Mouse (Mus musculus) limb, embryonic 12.5 days (tissue): ENCODE measurements around the gene Apex1. TPM values are rescaled to one million over a fixed set of nuclear protein-coding genes. Genes with fewer than 3 reads are reported as not detected.
"Not testable (repeated sequence)": the region's sequence is repeated elsewhere in the genome, so short reads cannot be mapped to it uniquely, and the experiment has no call there.

Experiments
- ATAC-seq: fragments of 200-750 bp; cut with Nextera tagmentation; 2 replicates; pipeline ENCODE4 v1.8.0; 2017; ENCODE audit warnings: low read depth, moderate TSS enrichment; ENCODE audit not compliant: insufficient number of reproducible peaks, insufficient read depth, low FRiP score, low TSS enrichment
- H3K27ac ChIP-seq: fragments of 300-500 bp; sonication (generic); 2 replicates; pipeline ENCODE4 v1.5.1; 2016; ENCODE audit warnings: mild to moderate bottlenecking, moderate library complexity
- H3K27me3 ChIP-seq: fragments of 300-500 bp; sonication (generic); 2 replicates; pipeline ENCODE4 v1.6.1; 2016; ENCODE audit warnings: mild to moderate bottlenecking, moderate library complexity
- H3K36me3 ChIP-seq: fragments of 300-500 bp; sonication (generic); 2 replicates; pipeline ENCODE4 v1.6.1; 2016; ENCODE audit warnings: mild to moderate bottlenecking, moderate library complexity
- H3K4me1 ChIP-seq: fragments of 300-500 bp; sonication (generic); replicated peaks from 2 replicates; pipeline ENCODE4 v1.6.1; 2016
- H3K4me2 ChIP-seq: fragments of 300-500 bp; sonication (generic); 2 replicates; pipeline ENCODE4 v1.6.1; 2016; ENCODE audit warnings: mild to moderate bottlenecking, moderate library complexity
- H3K4me3 ChIP-seq: fragments of 300-500 bp; sonication (generic); replicated peaks from 2 replicates; pipeline ENCODE4 v1.5.1; 2016; ENCODE audit warnings: mild to moderate bottlenecking
- H3K9ac ChIP-seq: fragments of 300-500 bp; sonication (generic); replicated peaks from 2 replicates; pipeline ENCODE4 v1.6.1; 2016; ENCODE audit warnings: mild to moderate bottlenecking, moderate library complexity
- H3K9me3 ChIP-seq: fragments of 300-500 bp; sonication (generic); 2 replicates; pipeline ENCODE4 v1.6.1; 2016; ENCODE audit warnings: mild to moderate bottlenecking, moderate library complexity
- WGBS: fragments of 180-500 bp; shearing (Covaris S2); methylation state at CpG from one replicate; pipeline ENCODE4 v1.1.7; 2016; 5-methylcytosine and 5-hydroxymethylcytosine counted together
- polyA plus RNA-seq: library from polyadenylated mRNA; unstranded; fragments of >200 nt; fragmentation: Nextera tagmentation; extraction: Ambion mirVana; gene quantifications from 2 replicates; pipeline ENCODE4 v1.2.1, GENCODE M21; 2016

Apex1 gene
- polyA plus RNA-seq, 1 experiment from 2014 or later, result 374 TPM

DNA sequence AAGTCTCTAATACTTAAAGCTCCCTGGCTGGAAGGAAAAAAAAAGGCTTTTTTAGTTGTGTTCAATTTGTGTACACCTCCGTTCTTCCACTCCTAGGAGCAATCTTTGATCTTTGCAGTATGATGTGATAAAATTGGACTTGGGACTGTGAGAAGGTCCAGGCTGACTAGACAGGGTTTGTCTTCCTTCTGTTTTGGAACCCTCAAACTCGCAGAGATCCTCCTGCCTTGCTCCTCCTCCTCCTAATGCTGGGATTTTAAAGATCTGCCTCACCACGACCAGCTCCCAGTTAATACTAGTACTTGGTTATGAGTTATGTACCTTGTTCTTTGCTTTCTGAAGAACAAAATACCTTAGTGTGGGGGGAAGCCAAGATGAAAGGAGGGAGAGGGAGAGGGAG, 20.8 kb downstream of the Apex1 start:
- H3K4me2 ChIP-seq, result peak overlapping the region; percentile 69
- not testable (repeated sequence) for ATAC-seq, H3K27me3 ChIP-seq, H3K27ac ChIP-seq, H3K4me1 ChIP-seq, H3K9me3 ChIP-seq, H3K36me3 ChIP-seq
- peak overlapping the region; percentile 56 for H3K9ac ChIP-seq
- H3K4me3 ChIP-seq, result peak overlapping the region; percentile 49
- WGBS, result 30% methylated on average over 3 of the region's 3 CpGs

GRCm38 (mm10) chr14:50955487-50955886, 30.7 kb downstream of the Apex1 start:
- WGBS, result 86% methylated on average over 10 of the region's 10 CpGs

GRCm38 (mm10) chr14:50955942-50956508, 31.3 kb downstream of the Apex1 start, which contains the start of gene Pnp2:
Gene Pnp2, plus strand, starts transcription at chr14:50955992.
- H3K27ac ChIP-seq, H3K27me3 ChIP-seq, H3K9ac ChIP-seq, H3K4me1 ChIP-seq, H3K36me3 ChIP-seq, H3K9me3 ChIP-seq, H3K4me3 ChIP-seq: not testable (repeated sequence)
- ATAC-seq, result peak; percentile 71; the same call in 1 of the 2 replicates
- peak within 1 kb of the TSS; percentile 33 for H3K4me2 ChIP-seq
- 6% methylated on average over 19 of the region's 19 CpGs for WGBS

More at GRCm38 (mm10) chr14:50955487-50955886, 30.7 kb downstream of the Apex1 start:
- no peaks in the 10 kb centered on the region for H3K9me3 ChIP-seq
- no peak for ATAC-seq
- no peak overlapping the region for H3K27ac ChIP-seq
- no peaks in the 10 kb centered on the region for H3K4me1 ChIP-seq
- H3K4me2 ChIP-seq, result no peak overlapping the region
- H3K27me3 ChIP-seq, result no peaks in the 10 kb centered on the region
- H3K4me3 ChIP-seq, result no peak overlapping the region
- no peak overlapping the region for H3K9ac ChIP-seq
- H3K36me3 ChIP-seq, result peaks cover 9% of the 10 kb centered on the region

GRCm38 (mm10) chr14:50956724-50957123, 32.0 kb downstream of the Apex1 start:
- H3K27me3 ChIP-seq, H3K4me3 ChIP-seq, H3K36me3 ChIP-seq, H3K9me3 ChIP-seq, ATAC-seq, H3K4me2 ChIP-seq, H3K4me1 ChIP-seq, H3K27ac ChIP-seq, H3K9ac ChIP-seq: not testable (repeated sequence)
- 85% methylated on average over 6 of the region's 6 CpGs for WGBS

DNA sequence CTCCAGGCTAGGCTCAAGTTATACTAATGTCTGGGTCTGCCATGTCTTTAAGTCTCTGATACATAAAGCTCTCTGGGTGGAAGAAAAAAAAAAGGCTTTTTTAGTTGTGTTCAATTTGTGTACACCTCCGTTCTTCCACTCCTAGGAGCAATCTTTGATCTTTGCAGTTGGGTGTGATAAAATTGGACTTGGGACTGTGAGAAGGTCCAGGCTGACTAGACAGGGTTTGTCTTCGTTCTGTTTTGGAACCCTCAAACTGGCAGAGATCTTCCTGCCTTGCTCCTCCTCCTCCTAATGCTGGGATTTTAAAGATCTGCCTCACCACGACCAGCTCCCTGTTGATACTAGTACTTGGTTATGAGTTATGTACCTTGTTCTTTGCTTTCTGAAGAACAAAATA, 32.4 kb downstream of the Apex1 start:
- H3K4me2 ChIP-seq, ATAC-seq, H3K9ac ChIP-seq, H3K36me3 ChIP-seq, H3K27ac ChIP-seq, H3K4me1 ChIP-seq, H3K27me3 ChIP-seq, H3K9me3 ChIP-seq, H3K4me3 ChIP-seq: not testable (repeated sequence)
- 57% methylated on average over 3 of the region's 3 CpGs for WGBS

DNA sequence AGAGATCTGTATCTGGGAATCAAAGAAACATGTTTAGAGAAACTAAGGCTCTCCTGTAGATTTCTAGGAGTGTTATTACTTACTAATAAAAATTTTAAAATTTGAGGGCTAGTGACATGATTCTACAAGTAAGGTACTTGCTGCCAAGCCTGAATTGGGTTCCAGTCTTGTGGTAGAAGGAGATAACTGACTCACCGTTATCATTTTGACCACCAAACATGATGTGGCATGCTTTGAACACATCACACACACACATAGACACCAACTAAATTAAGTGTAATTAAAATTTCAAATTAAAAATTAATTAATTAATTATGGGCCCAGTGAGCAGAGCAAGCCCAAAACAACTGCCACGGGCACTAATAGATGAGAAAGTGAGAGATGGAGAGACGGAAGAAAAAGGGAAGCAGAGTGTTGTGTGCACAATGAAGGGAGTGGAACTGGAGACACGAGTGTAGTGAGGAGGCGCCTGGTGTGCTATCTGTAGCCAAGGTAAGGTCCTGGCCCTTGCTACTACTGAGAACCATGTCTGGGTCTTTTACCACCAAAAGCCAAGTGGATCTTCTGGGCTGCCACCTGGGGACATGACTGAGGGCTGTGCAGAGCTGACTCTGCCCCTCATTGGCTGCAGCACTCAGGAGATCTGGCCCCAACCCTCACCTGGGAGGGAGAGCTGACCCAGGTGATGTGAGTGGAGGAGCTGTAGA, 33.7 kb downstream of the Apex1 start:
- H3K9ac ChIP-seq, H3K4me3 ChIP-seq, H3K27me3 ChIP-seq, H3K4me1 ChIP-seq, ATAC-seq, H3K9me3 ChIP-seq, H3K36me3 ChIP-seq, H3K4me2 ChIP-seq, H3K27ac ChIP-seq: not testable (repeated sequence)
- WGBS, result 94% methylated on average over 5 of the region's 5 CpGs

DNA sequence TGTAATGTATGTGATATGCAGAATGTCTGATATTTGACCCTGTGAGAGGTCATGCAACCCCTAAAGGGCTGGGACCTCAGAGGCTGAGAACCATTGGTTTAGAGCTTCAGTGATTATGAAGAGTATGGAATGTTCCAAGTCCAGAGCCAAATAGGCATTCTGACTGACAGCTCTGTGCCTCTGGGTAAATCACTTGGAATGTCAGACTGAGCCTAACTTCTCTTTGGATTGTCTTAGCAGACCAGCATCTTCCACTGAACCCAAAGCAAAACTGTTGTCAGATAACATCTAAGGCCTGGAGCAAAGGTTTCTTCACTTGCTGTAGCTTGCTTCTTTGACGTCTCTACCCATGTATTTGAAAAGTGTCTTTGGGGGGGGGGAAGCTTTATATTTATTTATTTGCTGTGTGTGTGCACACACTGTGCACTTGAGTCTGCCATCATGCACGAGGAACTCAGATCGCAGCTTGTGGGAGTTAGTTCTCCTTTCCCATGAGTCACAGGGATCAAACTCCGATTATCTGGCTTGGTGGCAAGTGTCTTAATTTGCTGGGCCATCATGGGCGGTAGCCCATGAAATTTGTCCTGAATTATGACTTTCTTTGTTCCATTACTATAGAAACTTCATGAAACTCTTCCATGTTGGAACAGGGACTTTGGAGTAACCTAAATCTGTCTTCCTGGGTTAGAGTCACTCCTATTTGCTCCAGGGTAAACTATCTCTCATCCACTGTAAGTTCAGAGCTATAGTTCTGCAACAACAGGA, 43.6 kb downstream of the Apex1 start:
- Histone ChIP-seq H3K4me2 (no peak overlapping the region), H3K9ac (no peak overlapping the region), H3K27ac (no peak overlapping the region), H3K36me3 (no peaks in the 10 kb centered on the region), H3K9me3 (no peaks in the 10 kb centered on the region), H3K27me3 (no peaks in the 10 kb centered on the region), H3K4me3 (no peak overlapping the region), H3K4me1 (peaks cover 6% of the 10 kb centered on the region)
- no peak for ATAC-seq
- WGBS, result 83% methylated on average over 5 of the region's 5 CpGs

GRCm38 (mm10) chr14:50969041-50969440, 44.3 kb downstream of the Apex1 start:
- H3K27me3 ChIP-seq, result no peaks in the 10 kb centered on the region
- peaks cover 6% of the 10 kb centered on the region for H3K4me1 ChIP-seq
- ATAC-seq, result no peak
- H3K4me2 ChIP-seq, result no peak overlapping the region
- H3K9ac ChIP-seq, result no peak overlapping the region
- no peaks in the 10 kb centered on the region for H3K9me3 ChIP-seq
- no peak overlapping the region for H3K4me3 ChIP-seq
- no peak overlapping the region for H3K27ac ChIP-seq
- H3K36me3 ChIP-seq, result no peaks in the 10 kb centered on the region
- 24% methylated on average over 1 of the region's 1 CpGs for WGBS

DNA sequence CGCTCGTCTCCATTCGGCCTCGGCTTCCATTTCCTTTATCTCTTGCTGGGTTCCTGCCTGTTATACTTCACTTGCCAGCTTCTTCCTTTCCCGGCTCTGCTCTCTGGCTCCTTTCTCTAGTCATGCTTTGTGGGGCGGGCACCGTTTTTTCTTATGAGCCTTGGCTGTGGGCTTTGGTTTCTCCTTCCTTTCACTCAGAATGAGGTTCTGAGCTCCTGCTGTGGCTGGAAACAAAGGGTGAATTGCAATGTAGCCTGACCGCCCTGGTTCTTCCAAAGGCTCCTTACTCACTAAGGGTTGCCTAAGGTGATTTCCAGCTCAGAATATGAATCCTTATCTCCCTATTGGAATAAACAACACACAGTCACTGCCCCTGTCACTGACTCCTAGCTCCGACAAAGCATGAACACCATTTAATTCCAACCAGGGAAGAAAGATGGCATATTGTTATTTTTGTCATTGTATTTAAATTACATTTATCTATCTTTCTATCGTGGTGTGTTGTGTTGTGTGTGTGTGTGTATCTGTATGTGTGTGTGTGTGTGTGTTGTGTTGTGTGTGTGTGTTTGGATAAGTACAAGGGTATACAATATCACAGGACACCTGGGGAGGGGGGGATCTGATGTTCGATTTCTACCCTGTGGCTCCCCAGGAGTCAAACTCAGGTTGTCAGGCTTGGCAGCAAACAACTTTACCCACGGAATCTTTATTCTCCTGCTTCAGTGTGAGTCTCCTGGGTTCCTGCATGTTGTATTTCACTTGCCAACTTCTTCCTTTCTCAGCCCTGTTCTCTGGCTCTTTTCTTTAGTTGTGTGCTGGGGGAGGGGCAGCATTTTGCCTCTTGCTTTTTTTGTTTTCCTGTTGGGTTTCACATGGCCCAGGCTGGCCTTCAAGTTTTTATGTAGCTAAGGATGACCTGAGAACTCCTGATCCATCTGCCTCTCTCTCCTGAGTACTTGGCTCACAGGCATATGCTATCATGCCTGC, 45.1 kb downstream of the Apex1 start:
- 49% methylated on average over 12 of the region's 12 CpGs for WGBS
- Histone ChIP-seq H3K9ac (no peak overlapping the region), H3K27ac (no peak overlapping the region)

DNA sequence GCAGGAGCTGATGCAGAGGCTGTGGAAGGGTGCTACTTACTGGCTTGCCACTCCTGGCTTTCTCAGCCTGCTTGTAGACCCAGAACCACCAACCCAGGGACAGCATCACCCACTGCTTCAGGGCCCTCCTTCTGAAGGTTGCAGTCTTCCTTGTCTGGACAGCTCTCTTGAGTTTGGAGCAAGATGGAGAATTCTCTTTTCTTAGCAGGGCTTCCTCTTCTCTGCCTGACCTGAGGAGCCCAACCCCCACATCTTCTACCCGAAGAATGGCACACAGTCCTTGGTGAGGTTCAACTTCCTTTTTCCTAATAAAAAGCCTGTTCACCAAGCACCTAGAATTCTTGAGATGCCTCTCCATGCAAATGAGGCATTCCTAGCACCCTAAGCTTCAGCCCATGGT, 46.1 kb downstream of the Apex1 start:
- peaks cover 6% of the 10 kb centered on the region for H3K4me1 ChIP-seq
- H3K4me3 ChIP-seq, result no peak overlapping the region
- WGBS, result 82% methylated on average over 1 of the region's 1 CpGs
- no peaks in the 10 kb centered on the region for H3K27me3 ChIP-seq
- H3K9ac ChIP-seq, result no peak overlapping the region
- H3K36me3 ChIP-seq, result no peaks in the 10 kb centered on the region
- H3K27ac ChIP-seq, result no peak overlapping the region
- ATAC-seq, result no peak
- H3K9me3 ChIP-seq, result no peaks in the 10 kb centered on the region
- H3K4me2 ChIP-seq, result no peak overlapping the region

More for the DNA sequence above, 45.1 kb downstream of the Apex1 start:
- peaks cover 6% of the 10 kb centered on the region for H3K4me1 ChIP-seq
- H3K4me3 ChIP-seq, result no peak overlapping the region
- H3K27me3 ChIP-seq, result no peaks in the 10 kb centered on the region
- ATAC-seq, result no peak
- no peaks in the 10 kb centered on the region for H3K36me3 ChIP-seq
- H3K4me2 ChIP-seq, result no peak overlapping the region
- no peaks in the 10 kb centered on the region for H3K9me3 ChIP-seq

DNA sequence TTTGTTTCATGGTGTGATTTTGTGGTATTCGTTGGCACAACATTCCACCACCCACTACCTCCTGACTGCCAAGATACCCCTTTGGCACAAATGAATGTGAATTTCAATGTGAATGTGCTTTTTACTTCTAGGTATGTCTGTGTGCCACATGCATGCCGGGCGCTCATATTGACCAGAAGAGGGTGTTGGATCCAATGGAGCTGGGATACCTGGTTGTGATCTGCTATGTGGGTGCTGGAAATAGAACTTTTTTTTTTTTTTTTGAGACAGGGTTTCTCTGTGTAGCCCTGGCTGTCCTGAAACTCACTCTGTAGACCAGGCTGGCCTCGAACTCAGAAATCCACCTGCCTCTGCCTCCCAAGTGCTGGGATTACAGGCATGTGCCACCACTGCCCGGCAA, 48.3 kb downstream of the Apex1 start:
- not testable (repeated sequence) for H3K9ac ChIP-seq, H3K27me3 ChIP-seq, H3K36me3 ChIP-seq, H3K9me3 ChIP-seq, H3K4me2 ChIP-seq, ATAC-seq, H3K4me3 ChIP-seq, H3K27ac ChIP-seq
- H3K4me1 ChIP-seq, result peaks cover 12% of the 10 kb centered on the region
- WGBS, result 83% methylated on average over 5 of the region's 5 CpGs
